Mouse (Mus musculus): ENCODE data around the gene Rsrc2.

Gene Rsrc2

DNA sequence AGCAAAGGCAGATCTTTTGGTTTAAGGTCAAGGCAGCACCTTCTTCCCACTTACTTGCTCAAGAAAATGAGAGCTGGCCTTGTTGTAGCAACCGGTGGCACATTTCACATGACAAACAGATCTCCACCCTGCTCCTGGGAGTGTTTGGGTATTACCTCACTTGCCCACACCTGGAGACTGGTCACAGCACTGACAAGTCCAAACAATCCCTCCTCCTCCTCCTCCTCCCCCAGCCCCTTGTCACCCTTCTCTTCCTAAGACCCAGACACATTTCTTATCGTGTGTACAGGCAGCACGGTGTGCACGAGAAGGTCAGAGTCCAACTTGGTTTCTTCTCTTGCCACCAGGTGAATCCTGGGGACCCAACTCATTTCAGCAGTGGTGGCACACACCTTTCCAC, 52.3 kb downstream of the Rsrc2 start:
- DNase-seq (ENCODE audit: low read depth, low spot score), result no peak

DNA sequence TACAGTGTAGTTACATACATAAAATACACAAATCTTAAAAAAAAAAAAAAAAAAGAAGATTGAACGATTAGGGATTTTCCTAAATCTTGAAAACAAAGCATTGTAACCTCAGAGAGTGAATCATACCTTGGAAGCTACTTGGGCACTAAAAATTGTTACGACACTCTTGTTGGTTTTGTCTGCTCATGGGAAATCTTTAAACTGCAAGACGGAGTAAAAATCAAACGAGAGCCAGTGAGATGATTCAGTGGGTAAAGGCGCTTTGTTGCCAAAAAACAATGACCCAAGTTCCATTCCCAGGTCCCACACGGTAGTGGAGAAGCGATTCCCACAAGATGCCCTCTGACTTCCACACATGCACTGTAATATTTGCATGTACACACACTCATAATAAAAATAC, 53.0 kb downstream of the Rsrc2 start:
- DNase-seq (ENCODE audit: low read depth, low spot score), result no peak

DNA sequence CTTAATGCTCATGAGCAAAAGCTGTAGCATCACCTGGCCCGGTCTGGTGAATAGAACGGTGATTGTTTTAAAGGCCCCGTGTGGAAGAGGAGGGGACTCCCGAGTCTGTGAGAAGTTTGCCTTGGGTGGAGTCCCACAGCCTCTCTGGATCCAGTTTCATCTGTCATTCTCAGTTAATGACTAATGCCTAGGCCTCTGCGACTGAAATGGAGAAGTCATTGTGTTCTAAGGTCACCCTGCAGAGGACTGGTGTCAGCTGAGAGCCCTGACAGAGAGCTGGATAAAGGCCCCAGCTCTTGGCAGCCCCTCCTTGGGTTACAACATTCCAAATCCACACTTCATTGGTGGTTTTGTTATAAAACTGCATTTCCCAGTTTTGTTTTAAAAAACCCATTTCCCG, 54.7 kb downstream of the Rsrc2 start:
- no peak for DNase-seq (ENCODE audit: low read depth, low spot score)

DNA sequence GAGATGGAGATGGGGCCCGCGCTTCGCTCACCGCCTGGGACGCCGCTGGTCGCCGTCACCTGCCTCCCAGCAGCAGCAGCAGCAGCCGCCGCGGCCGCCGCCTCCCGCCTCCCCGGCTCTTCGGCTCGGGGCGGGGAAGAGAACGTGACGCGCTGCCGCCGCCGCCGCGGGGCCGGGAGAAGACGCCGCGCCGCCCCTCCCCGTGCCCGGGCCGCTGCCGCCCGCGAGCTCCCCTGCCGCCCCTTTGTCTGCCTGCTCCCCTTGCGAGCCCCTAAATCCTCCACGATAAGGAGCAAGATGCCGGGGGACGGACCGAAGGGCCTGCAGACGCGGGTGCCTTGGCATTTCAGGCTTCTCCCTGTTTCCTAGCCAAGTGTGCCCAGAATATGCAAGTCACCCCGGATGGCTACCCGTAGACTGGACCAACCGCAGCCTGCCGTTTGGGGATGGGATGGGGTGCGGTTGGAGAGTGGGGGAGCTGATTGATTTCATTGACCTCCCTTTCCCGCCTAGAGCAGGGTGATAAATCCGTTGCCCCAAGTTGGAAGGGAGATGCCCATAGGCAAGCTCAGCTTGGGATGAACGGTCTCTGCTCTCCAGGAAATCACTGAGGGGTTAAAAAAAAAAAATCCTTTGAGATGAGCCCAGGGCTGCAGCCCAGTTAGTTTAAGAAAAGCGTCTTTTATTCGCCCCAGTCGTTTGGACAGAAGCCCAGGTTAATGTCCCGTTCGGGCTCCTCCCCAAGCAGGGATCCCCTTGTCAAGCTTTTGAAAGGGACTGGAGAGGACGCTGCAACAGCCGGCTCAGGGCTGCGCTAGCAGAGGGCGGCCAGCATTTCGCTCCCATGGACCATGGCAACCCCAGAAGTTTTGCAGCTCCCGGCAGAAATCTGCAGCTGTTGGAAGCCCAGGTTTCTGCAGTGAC, 64.7 kb downstream of the Rsrc2 start, which contains the start of gene Clip1:
Clip1 (minus strand) TSS at position 398 of the 924 bp plus-strand sequence.
- DNase-seq (ENCODE audit: low read depth, low spot score), result no peak

DNA sequence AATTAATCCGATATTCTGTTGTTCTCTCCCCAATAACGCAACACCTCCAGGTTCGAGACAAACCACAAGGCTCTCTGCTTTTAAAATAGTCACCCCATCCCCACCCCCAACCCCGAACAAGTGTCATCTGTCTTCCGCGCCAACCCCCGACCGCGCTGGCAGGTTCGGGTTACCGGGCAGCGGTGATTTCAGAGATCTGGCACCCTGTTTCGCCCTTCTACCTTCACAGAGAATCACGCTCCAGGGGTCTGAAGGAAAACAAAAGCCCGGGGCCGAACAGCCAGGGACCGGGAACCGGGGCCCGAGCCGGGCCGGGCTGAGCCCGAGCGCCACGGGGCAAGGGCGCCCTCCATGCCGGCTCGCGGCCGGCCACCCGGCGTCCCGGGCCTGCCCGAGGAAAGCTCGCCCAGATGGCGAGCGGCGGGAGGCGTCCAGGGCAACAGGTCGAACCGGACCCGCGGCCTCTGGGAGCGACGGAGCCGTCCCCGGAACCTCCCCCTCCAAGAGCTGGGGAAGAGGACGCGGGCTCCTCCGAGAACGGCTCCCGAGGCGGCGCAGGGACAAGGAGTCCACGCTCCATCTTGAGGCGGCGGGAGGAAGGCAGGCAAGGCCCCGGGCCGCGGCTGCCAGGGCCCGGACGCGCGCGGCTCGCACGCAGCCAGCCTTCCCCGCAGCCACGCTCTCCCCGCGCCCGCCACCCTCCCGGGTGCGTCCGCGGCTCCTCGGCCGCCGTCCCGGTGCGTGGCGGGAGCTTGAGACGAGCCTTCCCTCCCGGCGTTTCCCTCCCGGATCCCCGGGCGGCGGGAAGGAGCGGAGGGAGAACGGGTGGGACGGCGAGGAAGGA, 65.6 kb downstream of the Rsrc2 start:
- DNase-seq (ENCODE audit: low read depth, low spot score), result peak; percentile 82

DNA sequence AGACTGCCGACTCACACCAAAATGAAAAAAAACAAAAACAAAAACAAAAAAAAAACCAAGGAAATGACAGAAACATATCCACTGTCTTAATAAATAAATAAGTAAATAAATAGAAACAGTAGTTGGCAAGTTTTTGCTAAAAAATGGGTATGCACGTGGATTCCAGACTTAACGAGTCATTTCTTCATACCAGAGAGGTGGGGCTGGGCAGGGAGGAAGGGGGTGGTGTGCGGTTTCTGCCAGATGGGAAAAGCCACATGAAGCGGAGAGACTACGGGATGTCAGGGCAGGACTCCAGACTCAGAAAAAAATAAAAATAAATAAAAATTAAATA, 66.2 kb downstream of the Rsrc2 start:
- DNase-seq (ENCODE audit: low read depth, low spot score), result no peak

DNA sequence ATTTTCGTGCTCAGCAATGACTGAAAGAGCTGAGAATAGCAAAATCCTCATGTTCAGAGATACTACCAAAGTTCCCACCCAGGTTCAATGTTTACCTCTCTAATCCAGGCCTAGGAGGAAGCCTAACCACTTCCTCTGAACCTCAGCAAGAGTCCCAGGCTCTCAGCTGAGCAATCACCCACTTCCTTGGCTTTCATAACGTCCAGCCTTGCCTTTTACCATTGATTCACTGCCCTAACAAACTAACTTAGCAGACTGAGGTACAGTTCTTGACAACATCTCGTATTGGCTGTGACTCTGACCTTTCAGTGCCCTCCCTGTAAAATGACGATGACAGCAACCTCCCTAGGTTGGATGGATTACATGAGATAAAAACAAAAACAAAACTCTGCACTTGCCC, 66.8 kb downstream of the Rsrc2 start:
- peak; percentile 40 for DNase-seq (ENCODE audit: low read depth, low spot score)

DNA sequence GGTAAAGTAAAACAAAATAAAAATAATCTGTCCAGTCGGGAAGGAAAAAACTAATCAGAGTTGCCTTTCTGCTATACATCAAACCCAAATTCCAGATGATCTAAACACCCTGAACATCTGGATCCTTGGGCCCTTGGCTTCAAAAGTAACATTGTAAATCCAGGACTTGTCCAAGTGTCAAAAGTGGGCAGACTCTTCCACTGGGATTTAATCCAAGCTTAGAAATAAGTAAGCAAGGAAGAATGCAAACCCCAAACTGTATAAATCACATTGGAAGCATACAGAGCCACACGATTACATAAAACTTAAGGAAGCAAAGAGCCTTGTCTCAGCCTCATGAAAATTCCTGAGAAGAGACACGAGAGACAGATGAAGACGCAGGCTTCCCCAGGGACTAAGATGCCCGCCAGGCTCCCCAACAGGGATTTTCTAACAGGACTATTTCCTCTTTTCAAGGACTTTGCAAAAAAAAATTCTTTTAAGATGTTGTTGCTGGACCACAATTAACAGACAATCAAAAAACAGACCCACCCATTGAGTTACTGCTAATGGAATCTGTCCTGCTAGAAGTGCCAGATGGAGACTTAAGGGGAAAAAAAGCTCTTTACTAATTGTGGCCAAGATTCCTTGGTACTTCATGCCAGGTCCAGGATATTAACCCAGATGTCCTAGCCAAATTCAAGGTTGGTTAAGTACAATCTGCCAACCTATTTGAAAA, 69.5 kb downstream of the Rsrc2 start:
- DNase-seq (ENCODE audit: low read depth, low spot score), result no peak

DNA sequence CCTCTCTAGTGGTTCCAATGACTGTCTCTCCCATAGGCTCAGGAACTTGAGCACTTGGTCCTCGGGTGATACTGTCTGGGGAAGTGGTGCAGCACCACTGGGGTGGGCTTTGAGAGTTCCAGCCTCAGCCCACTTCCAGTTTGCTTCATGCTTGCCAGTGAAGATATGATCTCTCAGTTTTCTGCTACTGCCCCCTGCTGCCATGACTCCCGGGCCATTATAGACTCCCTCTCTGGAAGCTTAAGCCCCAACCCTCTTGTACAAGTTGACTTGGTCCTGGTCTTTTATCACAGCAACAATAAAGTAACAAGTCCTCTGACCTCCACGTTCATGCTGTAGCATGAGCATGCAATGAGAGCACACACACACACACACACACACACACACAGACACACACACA, 70.1 kb downstream of the Rsrc2 start:
- no peak for DNase-seq (ENCODE audit: low read depth, low spot score)

Measured in A20 (cell line).